Mouse (Mus musculus) stomach, embryonic 14.5 days (tissue): Measurements from ENCODE around the gene Cd70. TPM values are rescaled to one million over a fixed set of nuclear protein-coding genes. Genes with fewer than 3 reads are reported as not detected.

Experiments
- ATAC-seq: fragments of 200-750 bp; cut with Nextera tagmentation; 2 replicates; pipeline ENCODE4 v1.8.0; 2017; ENCODE audit warnings: low read depth, moderate TSS enrichment; ENCODE audit not compliant: insufficient number of reproducible peaks, insufficient read depth, low FRiP score
- H3K27ac ChIP-seq: fragments of 300-500 bp; sonication (generic); 2 replicates; pipeline ENCODE4 v1.5.1; 2014; ENCODE audit warnings: mild to moderate bottlenecking, low read length, moderate library complexity, mixed read lengths
- H3K27me3 ChIP-seq: fragments of 300-500 bp; sonication (generic); 2 replicates; pipeline ENCODE4 v1.6.1; 2014; ENCODE audit warnings: low read length, control low read depth, mixed read lengths; ENCODE audit not compliant: control insufficient read depth, insufficient read depth
- H3K36me3 ChIP-seq: fragments of 300-500 bp; sonication (generic); 2 replicates; pipeline ENCODE4 v1.6.1; 2014; ENCODE audit warnings: mild to moderate bottlenecking, control low read depth, low read length, moderate library complexity, mixed read lengths; ENCODE audit not compliant: control insufficient read depth, insufficient read depth
- H3K4me1 ChIP-seq: fragments of 300-500 bp; sonication (generic); 2 replicates; pipeline ENCODE4 v1.6.1; 2014; ENCODE audit warnings: low read length, control low read depth, mixed read lengths; ENCODE audit not compliant: control insufficient read depth, insufficient read depth
- H3K4me2 ChIP-seq: fragments of 300-500 bp; sonication (generic); replicated peaks from 2 replicates; pipeline ENCODE4 v1.6.1; 2014; ENCODE audit warnings: low read depth, low read length, control low read depth
- H3K4me3 ChIP-seq: fragments of 300-500 bp; sonication (generic); 2 replicates; pipeline ENCODE4 v1.5.1; 2014; ENCODE audit warnings: low read depth, low read length, control low read depth
- H3K9ac ChIP-seq: fragments of 300-500 bp; sonication (generic); replicated peaks from 2 replicates; pipeline ENCODE4 v1.6.1; 2014; ENCODE audit warnings: low read depth, mild to moderate bottlenecking, control low read depth, low read length, moderate library complexity, mixed read lengths
- H3K9me3 ChIP-seq: fragments of 300-500 bp; sonication (generic); 2 replicates; pipeline ENCODE4 v1.6.1; 2016; ENCODE audit warnings: low read depth, low read length, control low read depth; ENCODE audit not compliant: control insufficient read depth
- WGBS: fragments of 180-500 bp; shearing (Covaris S2); extraction: QIAGEN DNeasy Blood & Tissue Kit; methylation state at CpG from one replicate; pipeline ENCODE4 v1.1.7; 2014; 5-methylcytosine and 5-hydroxymethylcytosine counted together
- polyA plus RNA-seq: library from polyadenylated mRNA; unstranded; fragments of >200 nt; fragmentation: Nextera tagmentation; extraction: Ambion mirVana; gene quantifications from 2 replicates; pipeline ENCODE4 v1.2.1, GENCODE M21; 2014

The Cd70 gene
- polyA plus RNA-seq, 1 experiment from 2014 or later: not detected

DNA sequence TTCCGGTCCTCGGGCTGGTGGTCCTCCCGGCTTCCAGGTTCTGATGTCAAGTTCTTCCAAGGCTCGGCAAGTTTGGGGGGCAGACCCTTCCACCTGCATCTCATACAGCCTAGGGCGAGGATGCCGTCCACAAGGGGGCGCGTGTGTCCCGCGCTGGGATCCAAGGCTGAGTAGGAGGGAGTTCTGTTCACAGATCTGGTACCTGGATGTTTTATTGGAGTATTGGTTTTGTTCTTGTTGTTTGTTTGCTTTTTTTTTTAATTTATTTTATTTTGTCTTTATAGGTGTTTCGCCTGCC is 53.0 kb downstream of the Cd70 start:
- Histone ChIP-seq H3K9ac (no peak overlapping the region), H3K9me3 (no peaks in the 10 kb centered on the region), H3K4me2 (peak overlapping the region; percentile 42), H3K27me3 (no peaks in the 10 kb centered on the region), H3K4me1 (no peaks in the 10 kb centered on the region), H3K4me3 (peak overlapping the region; percentile 15; the same call in 1 of the 2 replicates), H3K36me3 (no peaks in the 10 kb centered on the region), H3K27ac (no peak overlapping the region)
- 1% methylated on average over 11 of the region's 11 CpGs for WGBS
- peak; percentile 71; the same call in 1 of the 2 replicates for ATAC-seq

Other genes with a start within 250 kb of the Cd70 start
- 26.8 and 29.6 TPM in 2 replicates for gene Mllt1, start 214.4 kb downstream of the Cd70 start, polyA plus RNA-seq
- not detected in 2 replicates for gene Acer1, start 167.7 kb downstream of the Cd70 start, polyA plus RNA-seq
- gene Clpp, start 159.5 kb downstream of the Cd70 start, polyA plus RNA-seq: 146 and 164 TPM in 2 replicates
- gene Alkbh7, start 152.4 kb downstream of the Cd70 start, polyA plus RNA-seq: 41.8 and 43.7 TPM in 2 replicates
- 0.83 and 1.0 TPM in 2 replicates for gene Pspn, start 149.8 kb downstream of the Cd70 start, polyA plus RNA-seq
- 56.3 and 59.8 TPM in 2 replicates for gene Gtf2f1, start 138.5 kb downstream of the Cd70 start, polyA plus RNA-seq
- 0.64 and 0.77 TPM in 2 replicates for gene Gm17949, start 138.3 kb downstream of the Cd70 start, polyA plus RNA-seq
- gene Khsrp, start 118.3 kb downstream of the Cd70 start, polyA plus RNA-seq: 45.8 and 46.4 TPM in 2 replicates
- 0.28 TPM in 1 of 2 replicates, not detected in the other for gene Slc25a41, start 108.1 kb downstream of the Cd70 start, polyA plus RNA-seq
- gene Crb3, start 90.7 kb downstream of the Cd70 start, polyA plus RNA-seq: 43.8 and 44.2 TPM in 2 replicates
- gene Slc25a23, start 89.9 kb downstream of the Cd70 start, polyA plus RNA-seq: 11.5 and 12.7 TPM in 2 replicates
- gene Dennd1c, start 71.3 kb downstream of the Cd70 start, polyA plus RNA-seq: 5.0 and 5.3 TPM in 2 replicates
- gene Tubb4a, start 62.0 kb downstream of the Cd70 start, polyA plus RNA-seq: 33.9 and 34.9 TPM in 2 replicates
- gene Tnfsf9, start 44.5 kb downstream of the Cd70 start, polyA plus RNA-seq: 11.0 and 11.7 TPM in 2 replicates
- 0.31 TPM in 1 of 2 replicates, not detected in the other for gene Tnfsf14, start 44.4 kb upstream of the Cd70 start, polyA plus RNA-seq
- gene C3, start 78.4 kb upstream of the Cd70 start, polyA plus RNA-seq: 0.48 and 1.4 TPM in 2 replicates
- 38.6 and 40.6 TPM in 2 replicates for gene Gpr108, start 98.7 kb upstream of the Cd70 start, polyA plus RNA-seq
- 33.4 and 35.4 TPM in 2 replicates for gene Trip10, start 99.7 kb upstream of the Cd70 start, polyA plus RNA-seq
- 1.8 and 2.7 TPM in 2 replicates for gene Vav1, start 129.3 kb upstream of the Cd70 start, polyA plus RNA-seq
- gene Adgre1, start 208.9 kb upstream of the Cd70 start, polyA plus RNA-seq: 6.5 and 6.6 TPM in 2 replicates